Mouse (Mus musculus) right cerebral cortex, adult 18-20 months (tissue): ENCODE measurements around the gene Izumo4.

Experiments used
- DNase-seq: peaks from one replicate; pipeline ENCODE4 v3.0.0; 2022; ENCODE audit warnings: mixed read lengths

Izumo4 gene

DNA sequence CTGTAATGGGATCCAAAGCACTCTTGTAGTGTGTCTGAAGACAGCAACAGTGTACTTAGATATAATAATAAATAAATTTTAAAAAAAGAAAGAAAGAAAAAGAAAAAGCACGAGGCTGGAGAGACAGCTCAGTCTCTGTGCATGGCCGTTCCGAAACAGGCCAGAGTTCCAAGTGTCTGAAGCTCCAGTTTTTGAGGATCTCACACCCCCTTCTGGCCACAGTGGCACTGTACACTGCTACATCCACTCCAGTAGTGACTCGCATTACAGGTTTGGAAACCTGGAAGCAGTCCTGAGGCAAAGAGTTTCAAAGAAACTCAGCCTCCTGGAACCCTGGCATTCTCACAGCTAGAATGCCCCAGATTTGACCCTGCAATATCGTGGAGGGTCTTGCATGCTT is 14.1 kb upstream of the Izumo4 start:
- DNase-seq, result peak; percentile 54

DNA sequence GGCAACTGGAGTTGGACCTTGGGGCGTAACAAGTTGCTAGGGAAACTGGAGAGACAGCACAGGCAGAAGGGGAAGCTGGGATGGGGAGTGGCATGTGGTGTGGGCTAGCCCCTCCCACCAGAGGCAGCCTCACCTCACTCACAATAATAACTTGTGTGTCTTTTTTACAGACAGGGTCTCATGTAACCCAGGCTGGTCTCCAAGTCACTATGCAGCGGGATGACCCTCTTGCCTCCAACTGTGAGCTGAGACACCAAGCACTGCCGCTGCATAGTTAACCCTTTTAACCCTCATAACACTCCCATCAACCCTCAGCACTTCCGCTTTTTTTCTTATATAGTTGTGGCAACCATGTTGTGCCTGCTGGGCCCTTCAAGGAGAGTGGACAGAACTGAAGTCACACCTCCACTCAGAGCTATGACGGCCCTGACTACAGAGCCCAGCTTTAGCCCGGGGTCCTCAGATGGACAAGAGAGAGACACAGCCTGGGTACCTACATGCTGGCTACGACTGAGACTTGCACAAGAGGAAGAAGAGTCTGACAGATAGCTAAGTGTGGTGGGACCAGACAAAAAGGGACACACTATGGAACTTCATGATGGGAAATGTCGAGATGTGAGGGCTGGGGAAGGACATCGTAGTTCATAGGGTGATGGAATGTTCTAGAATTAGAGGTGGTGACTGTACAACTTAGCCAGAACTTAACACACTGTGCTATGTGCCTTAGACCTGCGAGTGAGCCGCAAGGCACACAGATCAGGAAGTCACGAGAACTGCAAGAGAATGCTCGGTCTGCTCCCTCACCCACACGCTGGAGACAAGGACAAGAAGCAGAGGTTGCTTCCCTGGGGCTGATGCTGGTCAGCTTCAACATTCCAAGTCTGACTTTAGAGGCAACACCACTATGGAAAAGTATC is 9.5 kb upstream of the Izumo4 start:
- DNase-seq, result no peak

DNA sequence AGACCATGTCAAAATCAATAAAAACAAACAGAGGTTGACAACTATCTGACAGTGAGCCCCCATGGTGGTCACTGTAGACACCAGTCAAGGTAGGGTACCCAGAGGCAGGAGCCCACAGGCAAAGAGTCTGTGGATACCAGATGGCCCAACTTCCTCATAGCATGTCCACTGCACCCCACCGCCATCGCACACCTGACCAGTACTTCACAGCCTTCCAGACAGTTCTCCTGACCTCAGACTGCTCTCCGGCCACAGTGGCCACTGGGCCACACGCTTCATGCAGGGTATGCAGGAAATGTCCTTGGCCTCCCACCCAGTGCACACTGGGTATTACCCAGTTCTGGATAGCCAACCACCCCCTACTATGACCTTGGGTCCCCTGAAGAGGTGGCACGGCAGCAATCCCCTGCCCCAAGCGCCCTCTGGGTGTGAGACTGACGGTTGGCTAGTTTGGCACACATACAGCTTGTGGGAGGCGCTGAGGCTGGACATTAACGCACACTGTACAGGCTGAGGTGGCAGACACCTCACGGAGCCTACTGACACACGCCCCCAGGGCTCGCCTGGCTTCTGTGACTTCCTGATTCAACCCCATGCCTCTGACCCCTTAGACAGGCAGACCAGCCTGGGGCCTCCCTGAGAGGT is 8.5 kb upstream of the Izumo4 start:
- DNase-seq, result no peak

DNA sequence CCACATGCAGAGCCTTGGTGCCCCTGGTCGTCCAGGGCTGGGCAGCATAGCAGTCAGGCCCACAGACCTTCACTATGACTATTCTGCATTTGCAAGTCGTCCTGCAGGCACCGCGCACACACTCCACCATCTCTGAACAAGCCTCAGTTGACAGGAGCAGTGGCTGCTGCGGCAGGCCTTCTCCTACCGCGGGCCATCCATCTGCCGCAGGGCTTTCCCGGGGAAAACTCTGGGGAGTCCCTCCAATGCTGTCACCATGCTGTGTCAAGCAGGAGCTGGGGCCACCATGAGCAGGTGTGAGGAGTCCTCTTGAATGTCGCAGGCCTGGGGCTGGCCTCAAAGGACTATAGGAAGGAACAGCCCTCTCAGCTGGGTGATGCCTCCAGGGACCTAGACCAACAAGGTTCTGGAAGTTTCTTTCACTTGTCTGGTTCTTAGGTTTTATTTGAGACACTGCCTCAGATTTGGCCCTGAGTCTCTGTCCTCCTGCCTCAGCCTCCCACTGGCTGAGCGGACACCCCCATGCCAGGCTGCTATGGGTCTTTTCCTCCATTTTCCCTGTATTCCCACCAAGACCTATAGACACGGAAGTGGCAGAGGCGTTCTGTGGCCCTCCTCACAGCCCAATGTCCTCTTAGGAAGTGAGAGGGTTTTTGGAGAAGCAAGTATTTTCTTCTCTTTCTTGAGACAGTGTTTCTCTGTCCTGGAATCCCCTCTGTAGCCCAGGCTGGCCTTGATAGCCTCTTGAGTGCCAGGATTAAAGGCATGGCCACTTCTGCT is 7.6 kb upstream of the Izumo4 start:
- no peak for DNase-seq

DNA sequence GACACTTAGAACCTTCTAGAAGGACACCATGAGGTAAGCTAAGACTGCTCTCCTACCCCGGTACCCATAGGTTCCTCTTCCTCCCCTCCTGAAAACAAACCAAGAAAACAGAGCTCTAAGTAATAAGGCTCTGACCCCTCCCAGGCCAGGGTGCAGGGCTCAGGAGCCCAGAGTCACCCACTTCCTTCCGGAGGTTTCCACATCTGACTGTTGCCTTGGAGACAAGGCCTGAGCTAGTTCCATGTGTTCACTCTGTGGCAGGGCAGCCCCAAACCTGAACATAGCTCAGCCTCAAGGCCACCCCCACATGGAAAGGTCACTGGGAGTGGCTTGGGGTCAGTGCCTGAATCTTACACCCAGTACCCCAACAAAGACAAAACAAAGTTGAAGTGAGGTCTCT is 6.8 kb upstream of the Izumo4 start:
- DNase-seq, result no peak

DNA sequence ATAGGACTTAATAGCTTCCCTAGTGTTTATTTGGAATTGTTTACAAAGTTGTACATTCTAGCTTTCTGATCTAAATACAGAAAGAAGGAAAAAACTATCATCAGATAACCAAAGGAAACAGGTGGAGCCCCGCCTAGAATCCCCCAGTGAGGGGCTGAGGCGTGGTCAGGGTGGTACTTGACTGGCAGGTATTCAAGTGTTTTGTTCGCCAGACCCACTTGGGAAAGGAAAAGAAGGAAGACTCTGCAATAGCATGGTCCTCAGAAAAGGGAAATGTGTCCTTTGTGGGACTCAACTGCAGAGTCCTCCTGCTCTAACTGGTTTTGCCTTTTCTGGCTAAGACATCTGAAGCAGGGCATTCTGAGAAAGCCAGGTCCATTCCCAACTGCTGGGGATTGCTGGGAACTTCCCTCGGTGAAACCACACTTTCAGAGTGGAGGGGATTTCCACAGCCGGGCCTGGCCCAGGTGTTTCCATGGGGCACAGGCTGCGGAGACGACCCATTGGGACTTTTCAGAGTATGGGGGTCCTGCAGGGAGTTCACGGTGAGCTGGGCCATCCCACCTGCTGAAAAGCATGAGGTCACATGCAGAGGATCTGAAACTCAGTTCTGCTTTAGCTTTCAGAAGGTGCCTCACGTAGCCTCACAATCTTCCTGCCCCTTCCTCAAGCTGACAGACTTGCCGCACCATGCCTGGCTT is 6.0 kb upstream of the Izumo4 start:
- no peak for DNase-seq

DNA sequence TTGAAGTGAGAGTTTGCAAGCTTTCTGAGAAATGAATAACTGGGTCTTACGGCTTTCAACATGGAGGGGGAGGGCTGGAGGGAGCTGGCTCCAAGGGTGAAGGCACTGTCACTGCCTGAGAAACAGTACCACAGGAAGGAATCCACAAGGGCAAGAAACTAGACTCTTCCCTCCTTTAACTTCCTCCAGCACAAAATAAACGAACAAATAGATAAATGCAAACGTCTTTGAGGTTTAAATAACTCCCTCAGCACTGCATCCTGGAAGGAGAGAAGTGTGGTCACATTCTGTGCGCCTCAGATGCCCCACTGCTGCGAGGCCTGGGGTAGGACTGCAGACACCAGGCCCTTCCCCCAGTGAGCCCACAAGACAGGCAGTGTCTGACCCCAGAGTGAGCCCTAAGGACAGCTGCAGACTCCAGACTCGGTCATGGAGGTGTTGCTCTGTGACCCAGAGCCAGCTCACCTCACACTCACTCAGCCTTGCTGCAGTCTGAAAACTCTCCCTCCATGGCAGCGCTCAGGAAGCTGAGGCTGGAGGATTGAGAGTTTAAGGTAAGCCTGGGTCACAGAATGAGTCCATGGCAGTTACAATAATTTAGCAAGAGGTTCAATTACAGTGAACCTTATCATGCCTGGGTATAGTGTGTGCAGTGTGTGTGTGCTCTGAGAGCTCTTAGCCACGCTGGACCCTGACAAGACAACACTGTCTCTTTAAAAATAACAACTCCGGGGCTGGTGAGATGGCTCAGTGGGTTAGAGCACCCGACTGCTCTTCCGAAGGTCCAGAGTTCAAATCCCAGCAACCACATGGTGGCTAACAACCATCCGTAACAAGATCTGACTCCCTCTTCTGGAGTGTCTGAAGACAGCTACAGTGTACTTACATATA is 5.2 kb upstream of the Izumo4 start:
- DNase-seq, result no peak

DNA sequence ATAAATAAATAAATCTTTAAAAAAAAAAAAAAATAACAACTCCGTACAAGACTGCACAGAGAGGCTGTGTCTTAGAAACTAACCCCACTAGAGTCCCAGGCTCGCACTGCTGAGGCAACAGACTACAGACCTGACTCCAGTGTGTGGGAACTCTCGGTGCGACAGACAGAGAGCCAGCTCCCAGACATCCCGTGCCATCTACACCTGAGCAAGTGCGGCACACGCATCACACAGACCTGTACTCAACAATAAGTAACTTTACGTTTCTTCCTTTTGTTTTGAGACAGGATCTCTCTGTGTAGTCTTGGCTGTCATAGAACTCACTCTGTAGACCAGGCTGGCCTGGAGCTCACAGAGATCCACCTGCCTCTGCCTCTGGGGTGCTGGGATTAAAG is 4.6 kb upstream of the Izumo4 start:
- DNase-seq, result no peak

DNA sequence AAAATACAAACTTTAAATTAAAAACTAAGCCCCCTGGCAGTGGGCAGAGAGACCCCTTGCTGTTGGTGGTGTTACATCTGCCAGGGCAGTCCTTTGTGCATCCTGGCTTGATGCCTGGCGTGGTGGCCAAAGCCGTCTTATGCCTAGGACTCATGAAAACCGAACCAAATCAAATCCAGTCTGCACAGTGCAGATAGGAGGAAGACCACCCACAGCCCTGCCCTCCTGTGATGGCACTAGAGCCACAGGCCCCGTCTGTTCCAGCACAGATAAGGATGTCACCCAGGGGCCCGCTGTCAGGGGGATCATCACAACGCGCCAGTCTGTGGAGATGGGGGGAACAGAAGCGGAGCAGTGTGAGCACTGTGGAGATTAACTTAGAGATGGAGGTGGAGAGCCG is 4.2 kb upstream of the Izumo4 start:
- no peak for DNase-seq

DNA sequence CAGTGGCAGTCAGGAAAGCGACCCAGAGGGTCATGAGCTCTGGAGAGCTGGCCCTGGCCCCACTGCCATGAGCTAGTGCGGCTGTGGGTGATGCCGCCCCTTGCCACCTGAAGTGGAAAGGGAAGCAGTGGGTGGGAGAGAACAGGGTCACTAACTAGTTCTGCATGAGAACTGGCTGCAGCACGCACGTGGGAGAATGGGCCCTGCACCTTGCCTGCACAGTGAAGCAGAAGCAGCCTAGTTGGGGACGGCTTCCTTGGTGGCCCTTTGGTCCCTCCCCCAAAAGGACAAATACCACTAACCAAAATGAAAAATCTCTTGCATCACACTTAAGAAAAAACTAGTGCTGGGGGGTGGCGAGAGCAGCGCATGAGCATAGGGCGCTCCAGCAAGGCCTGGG is 3.4 kb upstream of the Izumo4 start:
- DNase-seq, result no peak

DNA sequence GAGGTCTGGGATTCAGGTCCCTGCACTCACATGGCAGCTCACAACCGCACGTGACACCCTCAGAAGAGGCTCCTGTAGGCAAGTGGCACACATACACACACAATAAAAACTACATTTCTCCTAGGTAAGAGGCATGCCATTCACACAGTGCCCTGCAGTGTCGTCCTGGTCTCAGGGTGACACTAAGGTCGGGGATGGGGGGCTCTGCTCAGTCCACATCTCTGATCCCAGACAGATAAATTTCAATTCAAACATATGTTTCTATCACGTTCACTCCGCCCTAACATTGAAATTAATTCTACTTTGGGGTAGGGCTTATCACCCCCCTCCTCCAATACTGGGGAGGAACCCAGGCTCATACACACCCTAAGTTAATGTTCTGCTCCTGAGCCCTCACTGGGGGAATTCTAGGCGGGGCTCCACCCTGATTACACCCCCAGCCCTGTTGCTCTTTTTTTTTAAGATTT is 1.9 kb upstream of the Izumo4 start:
- DNase-seq, result no peak

DNA sequence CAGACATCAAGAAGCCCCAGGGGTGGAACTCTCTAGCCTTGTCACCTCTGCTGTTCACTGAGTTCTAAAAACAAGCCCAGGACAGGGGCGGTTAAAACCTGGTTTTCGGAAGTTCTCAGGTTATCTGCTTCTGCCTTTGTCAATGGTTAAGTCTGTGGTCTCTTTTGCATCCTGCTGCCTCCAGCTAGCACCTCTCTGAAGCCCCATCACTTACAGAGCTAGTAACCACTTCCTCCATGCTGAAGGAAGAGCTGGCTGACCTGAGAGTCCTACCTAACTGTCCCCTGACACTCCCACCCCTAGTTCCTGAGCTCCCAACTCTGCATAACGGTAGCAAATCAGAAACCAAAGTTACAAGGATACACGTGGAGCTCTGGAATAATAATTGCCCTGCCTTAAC is 1.3 kb upstream of the Izumo4 start:
- no peak for DNase-seq

DNA sequence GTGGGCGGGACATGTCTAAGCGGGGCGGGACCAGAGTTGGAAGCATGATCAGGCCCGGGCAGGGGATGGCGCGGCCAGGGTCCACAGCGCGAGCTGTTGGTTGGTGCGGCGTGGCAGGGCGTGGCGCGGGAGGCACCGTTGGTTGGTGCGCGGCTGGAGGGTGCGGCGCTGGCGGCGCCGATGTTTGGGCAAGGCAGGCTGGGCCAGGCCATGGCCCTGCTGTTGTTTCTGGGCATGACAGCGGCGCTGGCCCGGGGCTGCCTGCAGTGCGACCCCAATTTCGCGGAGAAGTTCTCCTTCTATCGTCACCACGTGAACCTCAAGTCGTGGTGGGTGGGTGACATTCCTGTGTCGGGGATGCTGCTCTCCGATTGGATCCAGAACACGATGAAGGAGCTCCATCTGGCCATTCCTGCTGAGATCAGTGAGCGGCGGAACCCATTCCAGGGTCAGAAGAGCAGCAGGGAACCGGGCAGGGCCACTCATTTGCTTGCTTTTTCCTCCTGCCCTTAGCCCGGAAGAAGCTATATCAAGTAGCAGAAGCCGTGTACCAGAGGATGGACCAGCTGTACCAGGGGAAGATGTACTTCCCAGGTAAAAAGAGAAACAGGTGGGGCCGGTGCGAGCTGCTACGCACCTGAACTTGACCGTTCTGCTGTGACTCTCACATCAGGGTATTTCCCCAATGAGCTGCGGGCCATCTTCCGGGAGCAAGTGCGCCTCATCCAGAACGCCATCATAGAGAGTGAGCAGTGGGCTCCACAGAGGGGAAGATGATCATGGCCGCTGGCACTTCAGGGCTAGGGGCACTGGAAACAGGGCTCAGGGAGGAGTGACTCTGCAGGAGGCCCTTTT is 779 bp downstream of the Izumo4 start:
- peak; percentile 96 for DNase-seq

DNA sequence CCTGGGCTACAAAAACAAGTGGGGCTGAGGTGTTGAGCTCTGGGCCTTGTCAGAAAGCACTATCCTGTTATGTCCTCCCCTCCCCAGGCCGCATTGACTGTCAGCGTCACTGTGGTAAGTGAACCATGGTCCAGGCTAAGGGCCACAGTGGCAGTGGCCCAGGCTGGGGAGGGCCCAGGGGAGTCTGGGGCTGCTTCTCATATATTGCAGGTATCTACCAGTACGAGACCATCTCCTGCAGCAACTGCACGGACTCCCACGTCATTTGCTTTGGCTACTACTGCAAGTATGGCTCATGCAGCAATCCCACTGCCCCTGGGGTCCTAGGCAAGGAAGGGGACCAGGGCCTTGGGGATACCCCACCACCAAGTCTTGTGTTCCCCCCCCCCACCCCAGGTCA is 1.7 kb downstream of the Izumo4 start:
- DNase-seq, result no peak

DNA sequence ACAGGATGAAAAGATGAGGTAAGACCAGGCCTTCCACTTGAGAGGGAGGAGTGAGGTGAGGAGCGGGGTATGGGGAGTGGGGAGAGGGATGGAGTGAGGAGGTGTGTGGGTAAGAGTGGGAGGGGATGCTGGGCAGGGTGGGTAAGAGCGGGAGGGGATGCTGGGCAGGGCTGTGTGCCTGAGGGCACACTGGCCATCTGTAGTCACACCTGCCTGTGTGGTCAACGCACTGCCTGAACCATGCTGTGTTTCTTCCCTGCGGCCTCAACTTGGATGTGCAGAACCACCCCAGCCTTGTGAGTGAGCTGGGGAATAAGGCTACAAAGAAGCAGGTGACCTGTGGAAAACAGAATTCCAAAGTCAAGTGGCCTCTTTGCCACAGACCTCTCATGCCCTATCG is 2.4 kb downstream of the Izumo4 start:
- no peak for DNase-seq

DNA sequence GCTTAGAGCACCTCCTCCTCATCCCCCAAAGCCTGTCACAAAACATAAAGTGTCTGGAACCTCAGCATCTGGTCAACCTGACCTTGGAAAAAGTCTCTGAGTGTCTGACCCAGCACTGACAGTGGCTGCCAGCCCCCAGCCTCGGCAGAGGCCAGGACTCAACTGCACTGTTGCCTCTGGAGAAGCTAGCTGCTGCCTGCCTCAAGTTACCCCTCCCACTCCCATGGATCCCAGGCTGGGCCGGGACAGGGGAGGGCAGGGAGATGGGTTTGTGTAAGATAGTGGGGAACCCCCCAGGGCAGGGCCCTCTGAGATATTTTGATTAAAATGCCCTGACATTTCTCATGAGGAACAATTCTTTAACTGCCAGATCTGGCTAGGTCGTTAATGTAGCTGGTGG is 3.0 kb downstream of the Izumo4 start:
- DNase-seq, result no peak

DNA sequence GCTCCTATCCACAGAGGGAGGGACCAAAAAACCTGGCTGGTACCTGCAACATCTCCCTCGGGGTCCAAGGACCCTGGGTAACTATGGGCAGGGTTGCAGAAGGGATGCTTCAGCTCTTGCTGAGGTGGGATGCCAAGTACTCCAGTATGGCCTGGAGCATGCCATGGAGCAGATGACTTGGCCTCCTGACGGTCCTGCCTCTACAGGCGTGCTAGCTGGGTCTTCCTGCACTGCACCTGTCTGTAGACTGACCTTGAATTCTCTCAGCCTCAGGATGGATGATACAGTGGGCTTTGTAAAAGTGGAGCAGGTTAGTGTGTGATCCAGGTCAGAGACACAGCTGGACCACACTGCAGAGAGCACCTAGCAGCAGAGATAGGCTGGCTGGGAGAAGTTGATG is 3.5 kb downstream of the Izumo4 start:
- no peak for DNase-seq

DNA sequence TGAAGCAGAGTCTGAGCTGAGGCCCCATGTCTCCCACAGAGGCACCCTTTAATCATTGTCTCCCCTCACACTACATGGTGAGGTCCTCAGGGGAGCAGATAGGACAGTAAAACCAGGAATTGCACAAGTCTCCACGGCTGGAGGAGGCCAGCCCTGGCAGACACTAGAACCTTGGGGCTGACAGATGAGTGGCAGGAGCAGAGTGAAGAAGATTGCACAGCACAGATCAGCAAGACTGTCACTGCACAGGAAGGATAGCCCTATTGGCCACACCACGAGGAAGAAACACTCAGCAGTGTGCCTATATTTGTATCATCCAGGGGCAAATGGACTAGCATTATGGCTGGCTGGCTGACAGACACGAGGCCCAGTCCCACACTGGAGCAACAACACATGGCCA is 8.8 kb downstream of the Izumo4 start:
- no peak for DNase-seq

DNA sequence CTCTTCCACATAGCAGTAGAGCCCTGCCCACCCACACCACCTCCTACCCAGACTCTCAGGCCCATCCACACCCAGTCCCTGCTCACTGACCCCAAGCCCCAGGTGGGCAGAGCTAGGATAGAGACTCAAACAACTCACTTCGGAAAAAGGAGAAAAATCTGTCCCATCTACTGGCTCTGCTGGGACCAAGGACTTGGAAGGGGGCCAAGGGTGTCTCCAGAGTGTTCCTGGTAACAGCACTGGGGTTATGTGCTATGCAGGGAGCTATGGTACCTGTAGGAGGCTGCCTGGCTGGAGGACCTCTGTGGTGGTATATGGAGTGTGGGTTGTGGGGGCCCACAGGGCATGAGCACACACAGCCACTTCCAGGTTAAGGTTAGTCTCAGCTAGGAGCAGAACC is 15.3 kb downstream of the Izumo4 start:
- DNase-seq, result no peak

DNA sequence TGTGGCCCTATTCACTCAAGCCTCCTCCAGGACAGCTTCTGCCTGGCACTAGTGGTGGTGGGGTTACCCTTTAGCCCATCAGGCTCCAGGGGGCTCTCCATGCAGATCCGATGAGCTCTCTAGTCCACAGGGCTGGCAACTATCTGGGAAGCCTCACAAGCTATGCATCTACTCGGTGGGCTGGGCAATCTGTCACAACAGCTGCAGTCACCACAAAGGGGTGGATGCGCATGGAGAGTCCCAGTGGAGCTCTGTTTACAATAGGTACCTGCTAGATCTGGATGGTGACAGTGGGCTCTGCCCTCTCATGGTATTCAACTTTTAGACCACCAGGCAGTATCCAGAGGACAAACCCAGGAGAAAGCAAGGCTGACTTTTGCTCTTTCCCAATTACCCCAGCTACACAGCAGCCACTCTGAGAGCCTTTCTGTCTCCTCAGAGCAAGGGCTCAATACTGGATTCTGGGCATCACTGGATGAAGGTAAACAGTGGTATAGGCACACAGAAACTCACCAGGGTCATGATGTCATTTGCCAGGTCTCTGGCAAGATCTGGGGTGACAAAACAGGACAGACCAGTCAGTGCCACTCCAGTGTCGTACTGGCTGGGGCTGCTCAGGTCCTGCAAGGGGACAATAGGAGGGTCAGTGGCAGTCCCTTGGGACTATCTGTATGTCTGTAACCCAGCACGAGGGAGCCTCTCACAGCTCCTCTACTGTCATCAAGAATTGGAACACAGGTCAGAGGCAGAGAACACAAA is 25.6 kb downstream of the Izumo4 start:
- DNase-seq, result no peak
